Mouse (Mus musculus): ENCODE measurements around the gene Gstm2.

DNA sequence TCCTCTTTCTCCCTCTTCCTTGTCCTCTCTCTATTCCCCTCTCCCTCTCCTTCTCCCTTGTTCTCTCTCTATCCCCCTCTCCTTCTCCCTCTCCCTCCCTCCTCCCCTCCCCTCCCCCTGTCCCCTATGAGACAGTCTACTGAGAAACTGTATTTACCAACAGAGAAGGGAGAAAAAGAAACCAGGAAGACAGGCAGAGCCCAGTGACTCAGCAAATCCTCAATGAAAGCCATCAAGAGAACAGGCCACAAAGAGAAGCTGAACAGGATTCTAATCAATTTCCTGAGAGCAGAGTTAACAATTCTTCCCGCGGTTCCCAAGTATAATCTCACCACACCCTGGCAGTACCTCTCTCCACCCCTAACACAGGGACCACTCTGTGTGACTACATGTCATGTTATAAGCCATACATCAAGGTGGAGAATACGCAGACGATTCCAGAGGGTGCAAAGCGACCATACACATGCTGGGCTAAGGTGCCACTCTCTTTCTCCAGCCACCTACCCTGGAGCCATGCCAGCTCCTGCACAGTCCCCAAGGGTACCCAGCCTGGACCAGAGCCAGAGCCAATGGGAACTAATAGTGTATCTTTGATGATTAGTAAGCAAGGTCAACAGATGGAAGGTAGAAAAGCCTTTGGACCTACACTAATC, 21.5 kb downstream of the Gstm2 start:
- no peak for TF ChIP-seq POLR2A (IDR thresholded peaks at IDR 0.05; ENCODE audit: control insufficient read depth, extremely low read depth, insufficient read depth, low read length, poor library complexity)
- TF ChIP-seq CTCF (IDR thresholded peaks at IDR 0.05; ENCODE audit: borderline replicate concordance, control insufficient read depth, extremely low read depth, insufficient read depth, low read length, poor library complexity), result no peak
